Mouse (Mus musculus): ENCODE data around the gene Fam13a.

DNA sequence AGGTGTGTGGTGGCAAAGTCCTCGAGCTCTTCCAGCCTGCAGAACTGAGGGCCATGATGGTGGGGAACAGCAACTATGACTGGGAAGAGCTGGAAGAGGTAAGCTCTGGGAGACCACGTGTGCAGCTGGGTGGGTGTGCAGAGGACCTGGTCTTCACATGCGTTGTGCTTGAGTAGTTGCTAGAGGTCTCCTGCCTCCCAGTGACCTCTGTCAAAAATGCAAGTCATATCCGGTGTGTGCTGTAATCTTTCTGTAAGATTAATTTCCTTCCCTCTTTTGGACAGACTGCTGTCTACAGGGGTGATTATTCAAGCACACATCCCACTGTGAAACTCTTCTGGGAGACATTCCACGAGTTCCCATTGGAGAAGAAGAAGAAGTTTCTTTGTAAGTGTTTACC lies 107.9 kb downstream of the Fam13a start:
- no peak for TF ChIP-seq CTCF (IDR thresholded peaks at IDR 0.05; ENCODE audit: low read depth)
- TF ChIP-seq EP300 (IDR thresholded peaks at IDR 0.05; ENCODE audit: low read depth), result no peak

Data from heart, postnatal 0 days (tissue).